Mouse (Mus musculus) brain, embryonic 14.5 days (tissue): ENCODE measurements around the gene Med24.
A peak's percentile ranks its signal among the peaks of the same experiment; 100 is the strongest.

Experiments
- CTCF ChIP-seq: fragments of 200-500 bp; IDR thresholded peaks from 2 replicates; pipeline ENCODE4 v1.5.1; 2012; ENCODE audit warnings: inconsistent platforms, mild to moderate bottlenecking, moderate library complexity, borderline replicate concordance; ENCODE audit not compliant: insufficient read depth, insufficient read length; ENCODE audit errors: extremely low read depth
- POLR2A ChIP-seq: fragments of 200-500 bp; IDR thresholded peaks from 2 replicates; pipeline ENCODE4 v1.6.1; 2012; ENCODE audit warnings: mild to moderate bottlenecking, inconsistent platforms, borderline replicate concordance; ENCODE audit not compliant: poor library complexity, insufficient read depth, insufficient read length, severe bottlenecking; ENCODE audit errors: extremely low read depth

DNA sequence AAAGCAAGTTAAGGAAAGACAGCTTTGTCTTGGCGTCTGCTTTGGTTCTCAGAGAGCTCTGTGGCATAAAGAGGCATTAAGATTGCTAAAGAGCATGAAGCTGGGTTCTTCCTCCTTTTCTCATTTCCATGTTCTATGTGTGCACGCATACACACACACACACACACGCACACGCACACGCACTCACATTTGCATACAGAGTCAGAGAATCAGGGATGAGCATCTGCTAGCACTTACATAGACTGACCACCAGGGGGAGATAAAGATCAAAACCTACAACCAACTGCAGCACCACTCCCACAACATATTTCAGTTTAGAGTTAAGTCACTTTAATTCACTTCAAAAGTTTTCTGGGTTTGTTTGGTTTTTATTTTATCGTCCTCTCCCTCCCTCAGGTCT is 68.7 kb downstream of the Med24 start:
- TF ChIP-seq POLR2A (no peak), CTCF (peak; percentile 70; the same call in 1 of the 2 replicates)
